Mouse (Mus musculus): ENCODE measurements around the gene Ankrd55. TPM values are rescaled to one million over a fixed set of nuclear protein-coding genes. Genes with fewer than 3 reads are reported as not detected.

The Ankrd55 gene
- polyA plus RNA-seq, 1 experiment from 2014 or later, result 0.08 TPM

GRCm38 (mm10) chr13:112413611-112414010 is 125.4 kb downstream of the Ankrd55 start:
- no peak overlapping the region for H3K4me3 ChIP-seq (ENCODE audit: low read depth, low read length)
- WGBS, result 83% methylated on average over 8 of the region's 8 CpGs
- no peaks in the 10 kb centered on the region; the same call in 1 of the 2 replicates for H3K4me1 ChIP-seq (replicated peaks; ENCODE audit: control insufficient read depth, insufficient read depth)
- H3K9me3 ChIP-seq (ENCODE audit: control insufficient read depth, low read length), result no peaks in the 10 kb centered on the region
- no peak for ATAC-seq (ENCODE audit: low FRiP score, low TSS enrichment)
- H3K27ac ChIP-seq (replicated peaks), result no peak overlapping the region
- no peaks in the 10 kb centered on the region for H3K27me3 ChIP-seq (ENCODE audit: control insufficient read depth, insufficient read depth, low read length)
- H3K36me3 ChIP-seq (ENCODE audit: control insufficient read depth, insufficient read depth, low read length), result no peaks in the 10 kb centered on the region
- H3K9ac ChIP-seq (ENCODE audit: low read length), result no peak overlapping the region
- no peak overlapping the region for H3K4me2 ChIP-seq (replicated peaks; ENCODE audit: low read depth)
- TF ChIP-seq EP300 (optimal IDR thresholded peaks at IDR 0.05) (no peak), CTCF (IDR thresholded peaks at IDR 0.05; ENCODE audit: low read depth) (no peak)
- DNase-seq (ENCODE audit: low spot score), result no peak

GRCm38 (mm10) chr13:112415896-112416295 is 127.6 kb downstream of the Ankrd55 start:
- DNase-seq (ENCODE audit: low spot score) (no peak), ATAC-seq (ENCODE audit: low FRiP score, low TSS enrichment) (no peak)
- Histone ChIP-seq H3K27me3 (ENCODE audit: control insufficient read depth, insufficient read depth, low read length) (no peaks in the 10 kb centered on the region), H3K4me2 (replicated peaks; ENCODE audit: low read depth) (no peak overlapping the region), H3K36me3 (ENCODE audit: control insufficient read depth, insufficient read depth, low read length) (no peaks in the 10 kb centered on the region), H3K9me3 (ENCODE audit: control insufficient read depth, low read length) (no peaks in the 10 kb centered on the region), H3K4me3 (ENCODE audit: low read depth, low read length) (no peak overlapping the region), H3K9ac (ENCODE audit: low read length) (no peak overlapping the region), H3K4me1 (replicated peaks; ENCODE audit: control insufficient read depth, insufficient read depth) (no peaks in the 10 kb centered on the region; the same call in 1 of the 2 replicates), H3K27ac (replicated peaks) (0 out of 2 replicates have a peak overlapping the region, but pooled peaks have one; percentile 35)
- WGBS, result 75% methylated on average over 6 of the region's 6 CpGs
- TF ChIP-seq EP300 (optimal IDR thresholded peaks at IDR 0.05) (no peak), CTCF (IDR thresholded peaks at IDR 0.05; ENCODE audit: low read depth) (no peak)

- peak overlapping the region; percentile 18; the same call in 1 of the 2 replicates for H3K4me2 ChIP-seq (replicated peaks; ENCODE audit: low read depth)
- H3K4me3 ChIP-seq (ENCODE audit: low read depth, low read length), result no peak overlapping the region
- TF ChIP-seq EP300 (optimal IDR thresholded peaks at IDR 0.05) (no peak), CTCF (IDR thresholded peaks at IDR 0.05; ENCODE audit: low read depth) (no peak)
- no peaks in the 10 kb centered on the region for H3K27me3 ChIP-seq (ENCODE audit: control insufficient read depth, insufficient read depth, low read length)
- 13% methylated on average over 8 of the region's 8 CpGs for WGBS
- no peaks in the 10 kb centered on the region for H3K36me3 ChIP-seq (ENCODE audit: control insufficient read depth, insufficient read depth, low read length)
- H3K9ac ChIP-seq (ENCODE audit: low read length), result no peak overlapping the region
- DNase-seq (ENCODE audit: low spot score), result no peak
- H3K9me3 ChIP-seq (ENCODE audit: control insufficient read depth, low read length), result no peaks in the 10 kb centered on the region
- H3K27ac ChIP-seq (replicated peaks), result peak overlapping the region; percentile 19
- no peaks in the 10 kb centered on the region; the same call in 1 of the 2 replicates for H3K4me1 ChIP-seq (replicated peaks; ENCODE audit: control insufficient read depth, insufficient read depth)
- peak; percentile 53; the same call in 1 of the 2 replicates for ATAC-seq (ENCODE audit: low FRiP score, low TSS enrichment)
Measured at GRCm38 (mm10) chr13:112416410-112417162, 128.3 kb downstream of the Ankrd55 start.

- WGBS, result 29% methylated on average over 4 of the region's 4 CpGs
- no peaks in the 10 kb centered on the region; the same call in 1 of the 2 replicates for H3K4me1 ChIP-seq (replicated peaks; ENCODE audit: control insufficient read depth, insufficient read depth)
- H3K9me3 ChIP-seq (ENCODE audit: control insufficient read depth, low read length), result no peaks in the 10 kb centered on the region
- no peaks in the 10 kb centered on the region for H3K27me3 ChIP-seq (ENCODE audit: control insufficient read depth, insufficient read depth, low read length)
- TF ChIP-seq EP300 (optimal IDR thresholded peaks at IDR 0.05), result no peak
- no peak for TF ChIP-seq CTCF (IDR thresholded peaks at IDR 0.05; ENCODE audit: low read depth)
- no peak overlapping the region for H3K9ac ChIP-seq (ENCODE audit: low read length)
- DNase-seq (ENCODE audit: low spot score) (no peak), ATAC-seq (ENCODE audit: low FRiP score, low TSS enrichment) (no peak)
- H3K27ac ChIP-seq (replicated peaks), result peak overlapping the region; percentile 19; the same call in 1 of the 2 replicates
- no peaks in the 10 kb centered on the region for H3K36me3 ChIP-seq (ENCODE audit: control insufficient read depth, insufficient read depth, low read length)
- H3K4me2 ChIP-seq (replicated peaks; ENCODE audit: low read depth), result no peak overlapping the region
- no peak overlapping the region for H3K4me3 ChIP-seq (ENCODE audit: low read depth, low read length)
Measured at GRCm38 (mm10) chr13:112417163-112417523, 128.9 kb downstream of the Ankrd55 start.

GRCm38 (mm10) chr13:112417861-112418423 is 129.7 kb downstream of the Ankrd55 start:
- no peaks in the 10 kb centered on the region; the same call in 1 of the 2 replicates for H3K4me1 ChIP-seq (replicated peaks; ENCODE audit: control insufficient read depth, insufficient read depth)
- no peak for DNase-seq (ENCODE audit: low spot score)
- H3K36me3 ChIP-seq (ENCODE audit: control insufficient read depth, insufficient read depth, low read length), result no peaks in the 10 kb centered on the region
- no peak overlapping the region for H3K4me2 ChIP-seq (replicated peaks; ENCODE audit: low read depth)
- WGBS, result 75% methylated on average over 2 of the region's 2 CpGs
- no peak overlapping the region for H3K9ac ChIP-seq (ENCODE audit: low read length)
- H3K27ac ChIP-seq (replicated peaks), result no peak overlapping the region
- TF ChIP-seq CTCF (IDR thresholded peaks at IDR 0.05; ENCODE audit: low read depth) (no peak), EP300 (optimal IDR thresholded peaks at IDR 0.05) (no peak)
- no peak for ATAC-seq (ENCODE audit: low FRiP score, low TSS enrichment)
- H3K4me3 ChIP-seq (ENCODE audit: low read depth, low read length), result no peak overlapping the region
- H3K27me3 ChIP-seq (ENCODE audit: control insufficient read depth, insufficient read depth, low read length), result no peaks in the 10 kb centered on the region
- no peaks in the 10 kb centered on the region for H3K9me3 ChIP-seq (ENCODE audit: control insufficient read depth, low read length)

GRCm38 (mm10) chr13:112418595-112418994 is 130.3 kb downstream of the Ankrd55 start:
- no peak overlapping the region for H3K9ac ChIP-seq (ENCODE audit: low read length)
- WGBS, result 96% methylated on average over 4 of the region's 4 CpGs
- H3K4me3 ChIP-seq (ENCODE audit: low read depth, low read length), result no peak overlapping the region
- no peak for DNase-seq (ENCODE audit: low spot score)
- no peak overlapping the region for H3K4me2 ChIP-seq (replicated peaks; ENCODE audit: low read depth)
- H3K36me3 ChIP-seq (ENCODE audit: control insufficient read depth, insufficient read depth, low read length), result no peaks in the 10 kb centered on the region
- ATAC-seq (ENCODE audit: low FRiP score, low TSS enrichment), result no peak
- no peak overlapping the region for H3K27ac ChIP-seq (replicated peaks)
- no peaks in the 10 kb centered on the region for H3K27me3 ChIP-seq (ENCODE audit: control insufficient read depth, insufficient read depth, low read length)
- H3K9me3 ChIP-seq (ENCODE audit: control insufficient read depth, low read length), result no peaks in the 10 kb centered on the region
- no peak for TF ChIP-seq EP300 (optimal IDR thresholded peaks at IDR 0.05)
- TF ChIP-seq CTCF (IDR thresholded peaks at IDR 0.05; ENCODE audit: low read depth), result no peak
- H3K4me1 ChIP-seq (replicated peaks; ENCODE audit: control insufficient read depth, insufficient read depth), result no peaks in the 10 kb centered on the region; the same call in 1 of the 2 replicates
